Mouse (Mus musculus) heart, embryonic 11.5 days (tissue): ENCODE measurements around the gene Rundc1. TPM values are rescaled to one million over a fixed set of nuclear protein-coding genes. Genes with fewer than 3 reads are reported as not detected.
"Not testable (repeated sequence)": the region's sequence is repeated elsewhere in the genome, so short reads cannot be mapped to it uniquely, and the experiment has no call there.

Source experiments
- ATAC-seq: fragments of 200-750 bp; cut with Nextera tagmentation; replicated peaks from 2 replicates; pipeline ENCODE4 v1.8.0; 2017; ENCODE audit warnings: moderate library complexity; ENCODE audit not compliant: insufficient number of reproducible peaks, low FRiP score, low TSS enrichment
- H3K27ac ChIP-seq: fragments of 300-500 bp; sonication (generic); 2 replicates; pipeline ENCODE4 v1.5.1; 2014; ENCODE audit warnings: mild to moderate bottlenecking, low read depth, low read length
- H3K27me3 ChIP-seq: fragments of 300-500 bp; sonication (generic); 2 replicates; pipeline ENCODE4 v1.6.1; 2014; ENCODE audit warnings: mild to moderate bottlenecking, low read length, mixed read lengths; ENCODE audit not compliant: control insufficient read depth, insufficient read depth
- H3K36me3 ChIP-seq: fragments of 300-500 bp; sonication (generic); 2 replicates; pipeline ENCODE4 v1.6.1; 2014; ENCODE audit warnings: mild to moderate bottlenecking, low read length, moderate library complexity, mixed read lengths; ENCODE audit not compliant: control insufficient read depth, insufficient read depth
- H3K4me1 ChIP-seq: fragments of 300-500 bp; sonication (generic); 2 replicates; pipeline ENCODE4 v1.6.1; 2014; ENCODE audit warnings: low read length; ENCODE audit not compliant: control insufficient read depth, insufficient read depth
- H3K4me2 ChIP-seq: fragments of 300-500 bp; sonication (generic); 2 replicates; pipeline ENCODE4 v1.6.1; 2014; ENCODE audit warnings: mild to moderate bottlenecking, moderate library complexity
- H3K4me3 ChIP-seq: fragments of 300-500 bp; sonication (generic); 2 replicates; pipeline ENCODE4 v1.5.1; 2014; ENCODE audit warnings: low read depth, low read length
- H3K9ac ChIP-seq: fragments of 300-500 bp; sonication (generic); 2 replicates; pipeline ENCODE4 v1.6.1; 2014; ENCODE audit warnings: mild to moderate bottlenecking, low read depth, low read length, moderate library complexity
- H3K9me3 ChIP-seq: fragments of 300-500 bp; sonication (generic); replicated peaks from 2 replicates; pipeline ENCODE4 v1.6.1; 2016; ENCODE audit warnings: low read length; ENCODE audit not compliant: control insufficient read depth
- WGBS: fragments of 180-500 bp; shearing (Covaris S2); extraction: QIAGEN DNeasy Blood & Tissue Kit; methylation state at CpG from one replicate; pipeline ENCODE4 v1.1.7; 2014; ENCODE audit not compliant: insufficient replicate concordance; 5-methylcytosine and 5-hydroxymethylcytosine counted together
- polyA plus RNA-seq: library from polyadenylated mRNA; unstranded; fragments of >200 nt; fragmentation: Nextera tagmentation; extraction: Ambion mirVana; gene quantifications from 2 replicates; pipeline ENCODE4 v1.2.1, GENCODE M21; 2014

The Rundc1 gene
- polyA plus RNA-seq, 1 experiment from 2014 or later: 9.6 TPM

GRCm38 (mm10) chr11:101472336-101472735 is 47.5 kb downstream of the Rundc1 start:
- WGBS: 44% methylated on average over 7 of the region's 7 CpGs
- Histone ChIP-seq H3K9ac (no peak overlapping the region), H3K4me2 (no peak overlapping the region), H3K4me1 (peaks cover 24% of the 10 kb centered on the region), H3K27ac (no peak overlapping the region), H3K27me3 (no peaks in the 10 kb centered on the region), H3K4me3 (no peak overlapping the region), H3K9me3 (no peaks in the 10 kb centered on the region), H3K36me3 (no peaks in the 10 kb centered on the region)
- no peak for ATAC-seq

- peaks cover 24% of the 10 kb centered on the region for H3K4me1 ChIP-seq
- H3K36me3 ChIP-seq, H3K27ac ChIP-seq, H3K4me2 ChIP-seq, ATAC-seq, H3K9me3 ChIP-seq, H3K27me3 ChIP-seq, H3K4me3 ChIP-seq, H3K9ac ChIP-seq: not testable (repeated sequence)
- WGBS: 75% methylated on average over 1 of the region's 1 CpGs
These were observed 48.8 kb downstream of the Rundc1 start for GRCm38 (mm10) chr11:101473686-101474085.

GRCm38 (mm10) chr11:101474298-101474697 is 49.4 kb downstream of the Rundc1 start:
- H3K27ac ChIP-seq: no peak overlapping the region
- ATAC-seq: no peak
- no peak overlapping the region for H3K9ac ChIP-seq
- WGBS: 64% methylated on average over 5 of the region's 5 CpGs
- no peaks in the 10 kb centered on the region for H3K9me3 ChIP-seq
- H3K4me1 ChIP-seq: peaks cover 24% of the 10 kb centered on the region
- no peaks in the 10 kb centered on the region for H3K36me3 ChIP-seq
- H3K27me3 ChIP-seq: no peaks in the 10 kb centered on the region
- no peak overlapping the region for H3K4me2 ChIP-seq
- H3K4me3 ChIP-seq: no peak overlapping the region

DNA sequence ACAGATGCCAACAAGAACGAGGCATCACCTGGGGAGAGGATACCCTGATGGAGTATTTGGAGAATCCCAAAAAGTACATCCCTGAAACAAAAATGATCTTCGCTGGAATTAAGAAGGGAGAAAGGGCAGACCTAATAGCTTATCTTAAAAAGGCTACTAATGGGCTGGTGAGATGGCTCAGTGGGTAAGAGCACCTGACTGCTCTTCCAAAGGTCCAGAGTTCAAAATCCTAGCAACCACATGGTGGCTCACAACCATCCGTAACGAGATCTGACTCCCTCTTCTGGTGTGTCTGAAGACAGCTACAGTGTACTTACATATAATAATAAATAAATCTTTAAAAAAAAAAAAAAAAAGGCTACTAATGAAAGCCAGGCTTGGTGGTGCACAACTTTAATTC is 51.5 kb downstream of the Rundc1 start:
- H3K9ac ChIP-seq, H3K27ac ChIP-seq, H3K9me3 ChIP-seq, H3K27me3 ChIP-seq, H3K36me3 ChIP-seq, H3K4me3 ChIP-seq, H3K4me2 ChIP-seq, ATAC-seq: not testable (repeated sequence)
- WGBS: 81% methylated on average over 4 of the region's 4 CpGs
- peaks cover 36% of the 10 kb centered on the region for H3K4me1 ChIP-seq

DNA sequence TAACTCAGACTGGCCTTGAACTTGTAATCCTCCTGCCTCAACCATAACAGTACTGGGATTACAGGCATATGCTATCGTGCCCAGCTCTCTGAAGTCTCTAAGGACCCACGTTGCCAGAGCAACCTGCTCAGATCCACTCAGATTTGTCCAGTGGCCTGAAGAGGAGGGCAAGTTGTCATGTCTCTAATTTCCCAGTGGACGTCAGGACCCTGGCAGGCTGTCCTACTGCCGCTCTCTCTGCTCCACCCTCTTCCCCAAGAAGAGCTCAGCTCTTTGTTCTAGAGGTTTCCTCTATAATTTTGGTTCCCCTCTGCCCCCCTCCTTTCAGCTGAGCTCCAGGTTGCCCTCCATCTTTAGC is 52.3 kb downstream of the Rundc1 start:
- H3K27me3 ChIP-seq: no peaks in the 10 kb centered on the region
- H3K4me2 ChIP-seq: no peak overlapping the region
- H3K27ac ChIP-seq: no peak overlapping the region
- H3K9ac ChIP-seq: no peak overlapping the region
- H3K4me3 ChIP-seq: no peak overlapping the region
- H3K36me3 ChIP-seq: no peaks in the 10 kb centered on the region
- no peak for ATAC-seq
- no peaks in the 10 kb centered on the region for H3K9me3 ChIP-seq
- H3K4me1 ChIP-seq: peaks cover 34% of the 10 kb centered on the region
- 58% methylated on average over 4 of the region's 4 CpGs for WGBS

GRCm38 (mm10) chr11:101477552-101478211 is 52.8 kb downstream of the Rundc1 start:
- no peak overlapping the region for H3K9ac ChIP-seq
- 54% methylated on average over 10 of the region's 10 CpGs for WGBS
- ATAC-seq: no peak
- no peak overlapping the region for H3K4me2 ChIP-seq
- no peaks in the 10 kb centered on the region for H3K27me3 ChIP-seq
- H3K36me3 ChIP-seq: no peaks in the 10 kb centered on the region
- no peak overlapping the region for H3K4me3 ChIP-seq
- H3K4me1 ChIP-seq: peaks cover 29% of the 10 kb centered on the region
- no peak overlapping the region for H3K27ac ChIP-seq
- H3K9me3 ChIP-seq: no peaks in the 10 kb centered on the region

DNA sequence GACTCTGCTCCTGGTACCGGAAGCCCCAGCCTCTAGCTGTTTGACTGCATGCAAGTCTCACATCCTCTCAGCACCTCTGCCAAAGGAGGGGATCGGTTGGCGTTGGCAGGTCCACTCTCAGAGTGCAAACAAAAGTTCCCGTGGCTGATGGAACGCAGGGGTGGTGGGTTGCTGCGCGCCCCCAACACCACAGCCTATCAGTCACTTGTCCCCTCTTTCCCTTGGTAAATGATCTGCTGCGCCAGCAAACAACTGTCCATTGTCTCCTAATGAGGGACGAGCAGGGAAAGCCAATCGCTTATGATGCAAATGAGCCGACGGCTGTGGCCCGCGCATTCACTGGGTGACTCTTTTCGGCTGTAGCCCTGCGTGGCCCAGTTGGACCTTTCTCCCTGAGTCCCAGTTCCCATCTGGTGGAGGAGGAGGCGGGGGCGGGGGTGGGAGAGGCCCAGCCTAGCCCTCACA is 54.3 kb downstream of the Rundc1 start:
- peak overlapping the region; percentile 43 for H3K4me2 ChIP-seq
- WGBS: 7% methylated on average over 18 of the region's 18 CpGs
- no peaks in the 10 kb centered on the region for H3K9me3 ChIP-seq
- H3K27me3 ChIP-seq: no peaks in the 10 kb centered on the region
- H3K36me3 ChIP-seq: no peaks in the 10 kb centered on the region
- H3K4me1 ChIP-seq: peaks cover 29% of the 10 kb centered on the region
- H3K4me3 ChIP-seq: no peak overlapping the region
- peak overlapping the region; percentile 36; the same call in 1 of the 2 replicates for H3K9ac ChIP-seq
- ATAC-seq: no peak
- 0 out of 2 replicates have a peak overlapping the region, but pooled peaks have one; percentile 7 for H3K27ac ChIP-seq

DNA sequence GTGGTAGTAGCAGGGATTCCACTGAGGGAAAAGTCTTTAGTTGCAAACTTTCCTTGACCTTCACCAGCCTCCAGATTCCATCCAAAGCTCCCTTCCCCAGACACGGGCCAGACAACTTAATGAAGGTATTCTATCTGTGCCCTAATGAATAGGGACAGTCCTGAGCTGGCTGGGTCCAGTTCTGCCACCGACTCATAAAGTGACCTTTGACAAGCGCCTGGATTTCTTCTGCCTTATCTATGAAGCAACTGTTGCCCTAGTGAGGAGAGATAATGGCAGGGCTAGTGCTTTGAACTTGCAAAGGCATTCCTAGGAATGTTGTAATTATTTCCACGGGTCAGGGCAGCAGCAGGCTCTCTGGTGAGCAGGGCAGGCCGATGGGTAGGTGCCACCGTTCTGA is 56.0 kb downstream of the Rundc1 start:
- peak overlapping the region; percentile 5; the same call in 1 of the 2 replicates for H3K4me2 ChIP-seq
- H3K4me3 ChIP-seq: no peak overlapping the region
- H3K4me1 ChIP-seq: peaks cover 38% of the 10 kb centered on the region
- no peak overlapping the region for H3K9ac ChIP-seq
- H3K36me3 ChIP-seq: no peaks in the 10 kb centered on the region
- peak overlapping the region; percentile 22 for H3K27ac ChIP-seq
- peak; percentile 46 for ATAC-seq
- 8% methylated on average over 6 of the region's 6 CpGs for WGBS
- no peaks in the 10 kb centered on the region for H3K27me3 ChIP-seq
- H3K9me3 ChIP-seq: no peaks in the 10 kb centered on the region

- H3K4me2 ChIP-seq: no peak overlapping the region
- no peak overlapping the region for H3K4me3 ChIP-seq
- H3K27ac ChIP-seq: no peak overlapping the region
- no peaks in the 10 kb centered on the region for H3K27me3 ChIP-seq
- H3K9ac ChIP-seq: no peak overlapping the region
- 36% methylated on average over 3 of the region's 3 CpGs for WGBS
- no peaks in the 10 kb centered on the region for H3K9me3 ChIP-seq
- no peak for ATAC-seq
- peaks cover 4% of the 10 kb centered on the region; the same call in 1 of the 2 replicates for H3K36me3 ChIP-seq
- peaks cover 43% of the 10 kb centered on the region for H3K4me1 ChIP-seq
These were observed 58.9 kb downstream of the Rundc1 start for GRCm38 (mm10) chr11:101483804-101484203.
